8 mouse cellular contexts compared by ENCODE assay signal in the genomic region with DNA sequence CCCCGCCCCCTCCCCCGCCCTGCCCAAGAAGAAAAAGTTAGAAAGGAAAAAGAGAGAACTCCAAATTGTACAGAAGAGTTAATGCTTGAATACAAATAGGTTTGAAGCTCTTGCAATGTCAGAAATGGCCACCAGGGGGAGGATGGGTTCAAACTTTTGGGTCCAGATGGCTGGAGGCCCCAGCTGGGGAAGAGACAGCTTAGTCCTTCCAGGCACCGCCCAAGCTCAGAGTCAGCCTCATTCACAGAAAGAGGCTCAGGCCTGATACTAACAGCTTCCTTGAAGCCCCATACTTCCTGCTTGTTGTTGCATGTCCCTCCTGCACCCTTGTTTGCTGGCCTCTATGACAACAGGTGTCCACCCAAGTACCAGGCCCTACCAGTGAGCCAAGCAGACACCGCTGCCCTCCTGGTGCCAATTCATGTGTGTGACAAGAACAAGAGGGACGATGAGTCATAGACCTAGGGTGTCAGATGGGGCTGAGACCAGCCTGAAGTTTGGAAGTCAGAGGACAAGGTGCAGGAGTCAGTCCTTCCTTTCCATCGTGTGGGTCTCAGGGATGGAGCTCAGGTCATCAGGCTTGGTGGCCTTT. TPM values are rescaled to one million over a fixed set of nuclear protein-coding genes. Genes with fewer than 3 reads are reported as not detected.
DNase-seq lines count a peak whose midpoint lies in the region; ATAC-seq and TF ChIP-seq lines count a peak whose summit lies in the region.

No protein-coding gene starts in this region.

- TF ChIP-seq RAD21 in CH12.LX (IDR thresholded peaks at IDR 0.05; ENCODE audit: low read depth, low read length), result peak; percentile 89

- TF ChIP-seq EP300 in CH12.LX (IDR thresholded peaks at IDR 0.05; ENCODE audit: low read length), result no peak

- in situ Hi-C loops in CH12.LX (cut with MboI; ENCODE audit: low pct_ligation_motif_present, low pct_unique_long_range_greater_than_20kb, low sequenced_read_pairs), result loop anchor here (25.0 kb wide), 1 partner anchor 257 kb away; no protein-coding TSS in a partner anchor

- no peaks in the 10 kb centered on the region for H3K27me3 ChIP-seq in CH12.LX (replicated peaks)
- H3K27me3 ChIP-seq in forebrain, embryonic 11.5 days (ENCODE audit: control insufficient read depth, insufficient read depth, low read length), result no peaks in the 10 kb centered on the region
- H3K27me3 ChIP-seq in liver, embryonic 15.5 days, result no peaks in the 10 kb centered on the region
- H3K27me3 ChIP-seq in neural tube, embryonic 13.5 days, result no peaks in the 10 kb centered on the region

- H3K4me2 ChIP-seq in CH12.LX (ENCODE audit: insufficient read depth, low read depth, poor library complexity, severe bottlenecking), result peak overlapping the region; percentile 56
- no peak overlapping the region for H3K4me2 ChIP-seq in forebrain, embryonic 11.5 days (ENCODE audit: low read depth, low read length, severe bottlenecking)
- no peak overlapping the region for H3K4me2 ChIP-seq in liver, embryonic 15.5 days
- no peak overlapping the region for H3K4me2 ChIP-seq in neural tube, embryonic 13.5 days

- peak; percentile 47 for TF ChIP-seq POLR2A in CH12.LX (IDR thresholded peaks at IDR 0.05; ENCODE audit: low read depth, low read length)

- 48% methylated on average over 6 of the region's 6 CpGs for WGBS in forebrain, embryonic 11.5 days
- 38% methylated on average over 6 of the region's 6 CpGs for whole genome bisulfite sequencing in liver, embryonic 15.5 days (ENCODE audit: insufficient replicate concordance)
- 47% methylated on average over 6 of the region's 6 CpGs for WGBS in neural tube, embryonic 13.5 days

- TF ChIP-seq CTCF in CH12.LX (conservative IDR thresholded peaks at IDR 0.05 in 1 of 2, IDR thresholded peaks at IDR 0.05 in 1 of 2; ENCODE audit: low read depth in 2 of 2, low read length in 2 of 2), result peak; percentile 58 to 92; a peak in 3 of 4 replicates

- peak overlapping the region in 2 of 3 experiments; percentile 27 to 31 for H3K4me3 ChIP-seq in CH12.LX (replicated peaks in 1 of 3; ENCODE audit: low read depth in 2 of 3, low read length in 2 of 3, poor library complexity in 1 of 3)
- H3K4me3 ChIP-seq in forebrain, embryonic 11.5 days (ENCODE audit: low read depth, low read length), result no peak overlapping the region
- H3K4me3 ChIP-seq in liver, embryonic 15.5 days (replicated peaks), result no peak overlapping the region
- no peak overlapping the region for H3K4me3 ChIP-seq in neural tube, embryonic 13.5 days

- H3K4me1 ChIP-seq in CH12.LX (ENCODE audit: control insufficient read depth in 1 of 2, insufficient read depth in 2 of 2), result peaks cover 34 to 65% of the 10 kb centered on the region in 2 experiments
- H3K4me1 ChIP-seq in forebrain, embryonic 11.5 days (replicated peaks; ENCODE audit: control insufficient read depth, insufficient read depth, low read length), result no peaks in the 10 kb centered on the region
- H3K4me1 ChIP-seq in liver, embryonic 15.5 days (replicated peaks), result peaks cover 18% of the 10 kb centered on the region
- H3K4me1 ChIP-seq in neural tube, embryonic 13.5 days (replicated peaks), result peaks cover 6% of the 10 kb centered on the region

- dilution Hi-C loops in CH12.LX (cut with MboI; ENCODE audit: extremely low pct_ligation_motif_present, extremely low pct_unique_long_range_greater_than_20kb, low sequenced_read_pairs), result no loop called here

- no peaks in the 10 kb centered on the region for H3K9me3 ChIP-seq in CH12.LX (replicated peaks; ENCODE audit: low read length)
- no peaks in the 10 kb centered on the region for H3K9me3 ChIP-seq in forebrain, embryonic 11.5 days (ENCODE audit: control insufficient read depth, low read length)
- H3K9me3 ChIP-seq in liver, embryonic 15.5 days (replicated peaks), result no peaks in the 10 kb centered on the region
- no peaks in the 10 kb centered on the region for H3K9me3 ChIP-seq in neural tube, embryonic 13.5 days

- H3K9ac ChIP-seq in CH12.LX (ENCODE audit: insufficient read depth, low read depth), result peak overlapping the region; percentile 64
- H3K9ac ChIP-seq in forebrain, embryonic 11.5 days (ENCODE audit: low read length), result no peak overlapping the region
- H3K9ac ChIP-seq in liver, embryonic 15.5 days, result no peak overlapping the region
- H3K9ac ChIP-seq in neural tube, embryonic 13.5 days, result 0 out of 2 replicates have a peak overlapping the region, but pooled peaks have one; percentile 1

- H3K79me2 ChIP-seq in CH12.LX (replicated peaks; ENCODE audit: control insufficient read depth, extremely low read depth, insufficient read depth, poor library complexity, severe bottlenecking), result no peaks in the 10 kb centered on the region

- ATAC-seq in forebrain, embryonic 11.5 days (replicated peaks; ENCODE audit: low FRiP score), result peak; percentile 56; the same call in 1 of the 2 replicates
- peak; percentile 49; the same call in 1 of the 2 replicates for ATAC-seq in liver, embryonic 15.5 days (ENCODE audit: insufficient read depth)
- ATAC-seq in neural tube, embryonic 13.5 days (ENCODE audit: low read depth), result peak; percentile 48; the same call in 1 of the 2 replicates

- peak; percentile 95 for DNase-seq in CH12.LX (ENCODE audit: extremely low read depth)
- peak; percentile 95 for DNase-seq in c-Kit-positive CD71-negative TER-119-negative erythroid progenitor cells, embryonic 14.5 days (ENCODE audit: low read depth)
- DNase-seq in forebrain, embryonic 11.5 days (ENCODE audit: low spot score), result peak; percentile 93
- DNase-seq in heart, postnatal 10 days, result peak; percentile 93 to 96
- DNase-seq in kidney, postnatal 4 days, result peak; percentile 93 to 94
- DNase-seq in telencephalon, adult 2 months (ENCODE audit: low read depth, low spot score), result peak; percentile 77

- peaks cover 32 to 71% of the 10 kb centered on the region in 2 experiments for H3K36me3 ChIP-seq in CH12.LX (replicated peaks in 1 of 2; ENCODE audit: control insufficient read depth in 1 of 2, insufficient read depth in 1 of 2, low read length in 1 of 2)
- no peaks in the 10 kb centered on the region for H3K36me3 ChIP-seq in forebrain, embryonic 11.5 days (ENCODE audit: control insufficient read depth, insufficient read depth, low read length)
- 0 out of 2 replicates have a peak, but pooled peaks cover 4% of the 10 kb centered on the region for H3K36me3 ChIP-seq in liver, embryonic 15.5 days (replicated peaks)
- H3K36me3 ChIP-seq in neural tube, embryonic 13.5 days, result peaks cover 41% of the 10 kb centered on the region

- intact Hi-C loops in heart, postnatal 10 days (cut with DNase I), result loop anchor here (2.0 to 5.0 kb wide), 2 partner anchors 87 to 257 kb away; no protein-coding TSS in a partner anchor

- peak overlapping the region; percentile 99 for H3K27ac ChIP-seq in CH12.LX (ENCODE audit: insufficient read depth, low read depth)
- no peak overlapping the region for H3K27ac ChIP-seq in forebrain, embryonic 11.5 days (ENCODE audit: low read depth, low read length)
- H3K27ac ChIP-seq in liver, embryonic 15.5 days (replicated peaks), result peak overlapping the region; percentile 66; the same call in 1 of the 2 replicates
- H3K27ac ChIP-seq in neural tube, embryonic 13.5 days (replicated peaks), result no peak overlapping the region; the same call in 1 of the 2 replicates

TF ChIP-seq in CH12.LX, 34 proteins besides CTCF, POLR2A, EP300 and RAD21 (continues in another document):
- TF ChIP-seq HCFC1 (IDR thresholded peaks at IDR 0.05; ENCODE audit: low read depth, low read length), result peak; percentile 11; the same call in 1 of the 2 replicates

RNA-seq across cellular contexts. Expression of a gene that starts 8.6 kb away (rescaled TPM):
- total RNA-seq in CH12.LX (2012; rRNA removed), result 60.9 and 65.5 TPM in 2 replicates
- total RNA-seq in CH12.LX (2014; rRNA removed), result 41.5 and 46.1 TPM in 2 replicates
- 60.6 and 61.8 TPM in 2 replicates for polyA plus RNA-seq in CH12.LX (2012; ENCODE audit: insufficient read length, low read depth)
- polyA plus RNA-seq in forebrain, embryonic 11.5 days (2014; fragmentation: Nextera tagmentation; extraction: Ambion mirVana), result 2.1 and 2.4 TPM in 2 replicates
- total RNA-seq in heart, postnatal 10 days (2021), result 1 to 10 TPM; 2.1 to 2.2 TPM
- polyA plus RNA-seq in liver, embryonic 15.5 days (2015; fragmentation: Nextera tagmentation; extraction: Ambion mirVana), result 9.4 and 10.2 TPM in 2 replicates
- polyA plus RNA-seq in neural tube, embryonic 13.5 days (2015; fragmentation: Nextera tagmentation; extraction: Ambion mirVana), result 1.7 and 2.6 TPM in 2 replicates

RNA-seq across cellular contexts. Expression of a gene that starts 12.9 kb away (rescaled TPM):
- 59.3 and 62.8 TPM in 2 replicates for total RNA-seq in CH12.LX (2012; rRNA removed)
- total RNA-seq in CH12.LX (2014; rRNA removed), result 24.6 and 30.5 TPM in 2 replicates
- polyA plus RNA-seq in CH12.LX (2012; ENCODE audit: insufficient read length, low read depth), result 97.5 and 101 TPM in 2 replicates
- polyA plus RNA-seq in forebrain, embryonic 11.5 days (2014; fragmentation: Nextera tagmentation; extraction: Ambion mirVana), result 45.6 and 49.9 TPM in 2 replicates
- 10 to 100 TPM; 15.4 to 16.1 TPM for total RNA-seq in heart, postnatal 10 days (2021)
- polyA plus RNA-seq in liver, embryonic 15.5 days (2015; fragmentation: Nextera tagmentation; extraction: Ambion mirVana), result 29.4 and 33.3 TPM in 2 replicates
- polyA plus RNA-seq in neural tube, embryonic 13.5 days (2015; fragmentation: Nextera tagmentation; extraction: Ambion mirVana), result 63.4 and 67.7 TPM in 2 replicates

RNA-seq across cellular contexts. Expression of a gene that starts 13.6 kb away (rescaled TPM):
- total RNA-seq in CH12.LX (2012; rRNA removed) (66.2 and 68.3 TPM in 2 replicates), CH12.LX (2014; rRNA removed) (36.0 and 40.9 TPM in 2 replicates)
- 124 and 128 TPM in 2 replicates for polyA plus RNA-seq in CH12.LX (2012; ENCODE audit: insufficient read length, low read depth)
- 63.5 and 70.2 TPM in 2 replicates for polyA plus RNA-seq in forebrain, embryonic 11.5 days (2014; fragmentation: Nextera tagmentation; extraction: Ambion mirVana)
- 10 to 100 TPM; 70.7 to 76.3 TPM for total RNA-seq in heart, postnatal 10 days (2021)
- 25.9 and 26.0 TPM in 2 replicates for polyA plus RNA-seq in liver, embryonic 15.5 days (2015; fragmentation: Nextera tagmentation; extraction: Ambion mirVana)
- polyA plus RNA-seq in neural tube, embryonic 13.5 days (2015; fragmentation: Nextera tagmentation; extraction: Ambion mirVana), result 101 and 104 TPM in 2 replicates

RNA-seq across cellular contexts. Expression of a gene that starts 24.2 kb away (rescaled TPM):
- total RNA-seq in CH12.LX (2012; rRNA removed) (0.17 TPM in 1 of 2 replicates, not detected in the other), CH12.LX (2014; rRNA removed) (not detected in 2 replicates)
- not detected in 2 replicates for polyA plus RNA-seq in CH12.LX (2012; ENCODE audit: insufficient read length, low read depth)
- polyA plus RNA-seq in forebrain, embryonic 11.5 days (2014; fragmentation: Nextera tagmentation; extraction: Ambion mirVana), result not detected in 2 replicates
- not detected for total RNA-seq in heart, postnatal 10 days (2021)
- not detected in 2 replicates for polyA plus RNA-seq in liver, embryonic 15.5 days (2015; fragmentation: Nextera tagmentation; extraction: Ambion mirVana)
- polyA plus RNA-seq in neural tube, embryonic 13.5 days (2015; fragmentation: Nextera tagmentation; extraction: Ambion mirVana), result 7.3 and 8.7 TPM in 2 replicates

RNA-seq across cellular contexts. Expression of a gene that starts 28.2 kb away (rescaled TPM):
- total RNA-seq in CH12.LX (2012; rRNA removed) (296 and 342 TPM in 2 replicates), CH12.LX (2014; rRNA removed) (365 and 371 TPM in 2 replicates)
- polyA plus RNA-seq in CH12.LX (2012; ENCODE audit: insufficient read length, low read depth), result 640 and 645 TPM in 2 replicates
- polyA plus RNA-seq in forebrain, embryonic 11.5 days (2014; fragmentation: Nextera tagmentation; extraction: Ambion mirVana), result 338 and 382 TPM in 2 replicates
- 100 to 1,000 TPM; 423 to 428 TPM for total RNA-seq in heart, postnatal 10 days (2021)
- 79.3 and 86.9 TPM in 2 replicates for polyA plus RNA-seq in liver, embryonic 15.5 days (2015; fragmentation: Nextera tagmentation; extraction: Ambion mirVana)
- 214 and 237 TPM in 2 replicates for polyA plus RNA-seq in neural tube, embryonic 13.5 days (2015; fragmentation: Nextera tagmentation; extraction: Ambion mirVana)

Comparison
In these comparisons a context has a peak if more than half of its experiments do, and no peak if none do; other contexts are left out.
1. H3K27ac ChIP-seq: peak in CH12.LX (single experiment) and liver, embryonic 15.5 days (single experiment); none in forebrain, embryonic 11.5 days (single experiment) and neural tube, embryonic 13.5 days (single experiment).
2. H3K4me3 ChIP-seq: peak in CH12.LX (2 of 3); none in forebrain, embryonic 11.5 days (single experiment), liver, embryonic 15.5 days (single experiment) and neural tube, embryonic 13.5 days (single experiment).
3. H3K9ac ChIP-seq: peak in CH12.LX (single experiment) and neural tube, embryonic 13.5 days (single experiment); none in forebrain, embryonic 11.5 days (single experiment) and liver, embryonic 15.5 days (single experiment).
4. Peak in every context shown above with its lines, with median percentiles within 50 percentile points of each other: DNase-seq and ATAC-seq.